Mouse (Mus musculus) stomach, postnatal 0 days (tissue): Measurements from ENCODE around the gene Ofd1.

Experiments used
- CTCF ChIP-seq: IDR thresholded peaks from 2 replicates; pipeline ENCODE4 v1.5.1; 2016; ENCODE audit warnings: antibody characterized with exemption, low read depth, mild to moderate bottlenecking, moderate library complexity
- EP300 ChIP-seq: optimal IDR thresholded peaks from 2 replicates; pipeline ENCODE3; 2016; ENCODE audit warnings: antibody characterized with exemption

DNA sequence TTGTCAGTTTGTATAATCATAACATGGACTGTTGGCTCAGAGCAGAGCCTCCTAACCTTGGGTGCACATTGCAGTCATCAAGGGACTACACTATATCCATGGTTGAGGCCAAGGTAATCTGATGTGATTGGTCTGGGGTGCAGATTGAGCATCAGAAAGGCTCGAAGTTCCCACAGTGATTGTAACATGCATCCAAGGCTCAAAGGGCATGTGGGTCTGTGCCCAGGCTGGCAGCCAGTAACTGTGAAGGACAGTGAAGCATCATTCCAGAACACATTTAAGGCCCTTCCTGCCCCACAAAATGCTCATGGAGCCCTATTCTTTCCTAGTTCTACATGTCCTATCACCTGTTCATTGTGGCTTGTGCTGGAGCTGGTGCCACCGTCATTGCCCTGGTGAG lies 56.9 kb downstream of the Ofd1 start:
- no peak for TF ChIP-seq CTCF
- TF ChIP-seq EP300: no peak
